Mouse (Mus musculus) intestine, embryonic 16.5 days (tissue): ENCODE data around the gene Rdh16f2. TPM values are rescaled to one million over a fixed set of nuclear protein-coding genes. Genes with fewer than 3 reads are reported as not detected.
A peak's percentile ranks its signal among the peaks of the same experiment; 100 is the strongest.
"Not testable (repeated sequence)": the region's sequence is repeated elsewhere in the genome, so short reads cannot be mapped to it uniquely, and the experiment has no call there.

ENCODE experiments used
- ATAC-seq: fragments of 200-750 bp; cut with Nextera tagmentation; 2 replicates; pipeline ENCODE4 v1.8.0; 2017; ENCODE audit warnings: moderate TSS enrichment, moderate library complexity
- H3K27ac ChIP-seq: fragments of 300-500 bp; sonication (generic); 2 replicates; pipeline ENCODE4 v1.5.1; 2014; ENCODE audit warnings: mild to moderate bottlenecking, low read length
- H3K27me3 ChIP-seq: fragments of 300-500 bp; sonication (generic); replicated peaks from 2 replicates; pipeline ENCODE4 v1.6.1; 2014; ENCODE audit warnings: low read length, control low read depth, mixed read lengths; ENCODE audit not compliant: control insufficient read depth, insufficient read depth
- H3K36me3 ChIP-seq: fragments of 300-500 bp; sonication (generic); 2 replicates; pipeline ENCODE4 v1.6.1; 2014; ENCODE audit warnings: low read length, control low read depth; ENCODE audit not compliant: control insufficient read depth, insufficient read depth
- H3K4me1 ChIP-seq: fragments of 300-500 bp; sonication (generic); 2 replicates; pipeline ENCODE4 v1.6.1; 2014; ENCODE audit warnings: low read length, control low read depth, mixed read lengths; ENCODE audit not compliant: control insufficient read depth, insufficient read depth
- H3K4me2 ChIP-seq: fragments of 300-500 bp; sonication (generic); 2 replicates; pipeline ENCODE4 v1.6.1; 2014; ENCODE audit warnings: low read depth, low read length, control low read depth
- H3K4me3 ChIP-seq: fragments of 300-500 bp; sonication (generic); 2 replicates; pipeline ENCODE4 v1.5.1; 2014; ENCODE audit warnings: mild to moderate bottlenecking, low read length
- H3K9ac ChIP-seq: fragments of 300-500 bp; sonication (generic); 2 replicates; pipeline ENCODE4 v1.6.1; 2014; ENCODE audit warnings: low read depth, low read length
- H3K9me3 ChIP-seq: fragments of 300-500 bp; sonication (generic); 2 replicates; pipeline ENCODE4 v1.6.1; 2016; ENCODE audit warnings: low read length, control low read depth; ENCODE audit not compliant: control insufficient read depth
- WGBS: fragments of 180-500 bp; shearing (Covaris S2); extraction: QIAGEN DNeasy Blood & Tissue Kit; methylation state at CpG from one replicate; pipeline ENCODE4 v1.1.7; 2014; 5-methylcytosine and 5-hydroxymethylcytosine counted together
- polyA plus RNA-seq: library from polyadenylated mRNA; unstranded; fragments of >200 nt; fragmentation: Nextera tagmentation; extraction: Ambion mirVana; gene quantifications from 2 replicates; pipeline ENCODE4 v1.2.1, GENCODE M21; 2015

The Rdh16f2 gene
- polyA plus RNA-seq, 1 experiment from 2014 or later, result 0.27 TPM

DNA sequence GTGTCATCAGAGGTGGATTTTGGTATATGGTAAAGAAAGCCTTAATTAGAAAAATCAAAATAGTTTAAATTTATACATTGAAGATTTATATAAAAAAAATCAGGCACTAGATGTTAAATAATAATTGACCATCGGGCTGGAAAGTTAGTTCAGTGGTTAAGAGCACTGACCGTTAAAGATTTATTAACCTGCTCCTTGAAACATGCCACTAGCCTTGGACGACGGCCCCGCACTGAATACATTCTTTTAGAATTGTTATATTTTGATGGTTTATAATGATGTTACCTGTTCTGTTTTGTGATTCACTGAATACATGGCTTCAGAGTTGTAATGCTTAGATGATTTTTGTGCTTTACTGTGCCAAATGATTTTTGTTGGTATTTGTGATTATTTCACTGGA, 20.3 kb upstream of the Rdh16f2 start:
- H3K27ac ChIP-seq, ATAC-seq, H3K9ac ChIP-seq, H3K4me1 ChIP-seq, H3K36me3 ChIP-seq, H3K9me3 ChIP-seq, H3K4me2 ChIP-seq, H3K27me3 ChIP-seq, H3K4me3 ChIP-seq: not testable (repeated sequence)
- WGBS, result 93% methylated on average over 5 of the region's 5 CpGs

- H3K9ac ChIP-seq, result no peak overlapping the region
- no peak overlapping the region for H3K27ac ChIP-seq
- no peak overlapping the region for H3K4me3 ChIP-seq
- no peak overlapping the region for H3K4me2 ChIP-seq
- 53% methylated on average over 1 of the region's 1 CpGs for WGBS
- no peak for ATAC-seq
- H3K27me3 ChIP-seq, result no peaks in the 10 kb centered on the region
- no peaks in the 10 kb centered on the region for H3K36me3 ChIP-seq
- H3K9me3 ChIP-seq, result no peaks in the 10 kb centered on the region
- no peaks in the 10 kb centered on the region for H3K4me1 ChIP-seq
Measured at GRCm38 (mm10) chr10:127848089-127848488, 18.2 kb upstream of the Rdh16f2 start.

DNA sequence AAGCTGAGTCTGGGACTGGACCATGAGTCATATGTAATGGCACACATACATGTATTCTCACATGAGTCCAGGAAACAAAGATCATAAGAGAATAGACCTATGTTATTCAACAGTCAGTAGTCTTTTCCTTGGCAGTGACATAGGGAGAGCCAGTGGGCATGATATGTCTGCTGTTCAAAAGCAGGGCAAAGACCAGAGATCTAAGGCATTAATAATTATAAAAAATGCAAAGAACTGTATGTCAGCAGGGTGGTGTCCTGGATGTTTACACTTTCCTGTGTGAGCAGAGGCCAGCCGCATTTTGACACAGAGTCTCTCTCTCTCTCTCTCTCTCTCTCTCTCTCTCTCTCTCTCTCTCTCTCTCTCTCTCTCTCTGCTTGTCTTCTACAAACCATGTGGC, 16.6 kb upstream of the Rdh16f2 start, which contains the start of gene Rdh19:
Rdh19 (plus strand) TSS at position 301 of the 400 bp plus-strand sequence.
- Histone ChIP-seq H3K27ac (no peak within 1 kb of the TSS), H3K27me3 (no peaks in the 10 kb centered on the region), H3K4me1 (no peaks in the 10 kb centered on the region), H3K9ac (no peak within 1 kb of the TSS), H3K4me2 (no peak within 1 kb of the TSS), H3K9me3 (no peaks in the 10 kb centered on the region), H3K4me3 (no peak within 1 kb of the TSS), H3K36me3 (no peaks in the 10 kb centered on the region)
- ATAC-seq, result no peak
- WGBS, result 42% methylated on average over 1 of the region's 1 CpGs

DNA sequence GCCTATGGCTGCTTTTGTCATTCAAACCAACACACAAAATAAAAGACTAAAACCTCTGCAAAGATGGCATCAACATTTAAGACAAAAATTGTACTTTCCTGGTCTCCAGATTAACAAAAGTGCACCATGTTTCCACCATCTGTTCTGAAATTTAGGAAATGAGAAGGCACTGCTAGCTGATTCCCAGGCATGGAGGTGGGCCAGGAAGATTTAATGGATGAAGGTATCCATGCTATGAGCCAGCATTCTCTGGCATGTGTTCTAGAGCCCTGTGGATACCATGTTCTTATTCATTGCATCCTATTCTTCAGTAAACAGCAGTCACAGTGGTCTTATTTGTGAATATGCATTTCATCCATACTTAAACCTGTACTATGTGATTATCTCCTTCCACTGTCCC, 9.9 kb upstream of the Rdh16f2 start:
- Histone ChIP-seq H3K9ac (no peak overlapping the region), H3K4me2 (no peak overlapping the region), H3K9me3 (no peaks in the 10 kb centered on the region), H3K27me3 (no peaks in the 10 kb centered on the region; the same call in 1 of the 2 replicates), H3K4me1 (no peaks in the 10 kb centered on the region), H3K27ac (no peak overlapping the region), H3K36me3 (no peaks in the 10 kb centered on the region), H3K4me3 (no peak overlapping the region)
- no peak for ATAC-seq

- Histone ChIP-seq H3K4me2 (no peak overlapping the region), H3K27me3 (no peaks in the 10 kb centered on the region; the same call in 1 of the 2 replicates), H3K27ac (no peak overlapping the region), H3K36me3 (no peaks in the 10 kb centered on the region), H3K9me3 (no peaks in the 10 kb centered on the region; the same call in 1 of the 2 replicates), H3K4me3 (no peak overlapping the region), H3K4me1 (0 out of 2 replicates have a peak, but pooled peaks cover 2% of the 10 kb centered on the region), H3K9ac (no peak overlapping the region)
- no peak for ATAC-seq
Measured at GRCm38 (mm10) chr10:127864931-127865330, 1.3 kb upstream of the Rdh16f2 start.

- Histone ChIP-seq H3K9ac (no peak overlapping the region), H3K4me2 (no peak overlapping the region), H3K27ac (no peak overlapping the region), H3K27me3 (no peaks in the 10 kb centered on the region), H3K4me3 (no peak overlapping the region), H3K36me3 (no peaks in the 10 kb centered on the region), H3K9me3 (peaks cover 2% of the 10 kb centered on the region; the same call in 1 of the 2 replicates), H3K4me1 (0 out of 2 replicates have a peak, but pooled peaks cover 4% of the 10 kb centered on the region)
- 78% methylated on average over 4 of the region's 4 CpGs for WGBS
- no peak for ATAC-seq
Measured at GRCm38 (mm10) chr10:127872484-127872883, 6.2 kb downstream of the Rdh16f2 start.

DNA sequence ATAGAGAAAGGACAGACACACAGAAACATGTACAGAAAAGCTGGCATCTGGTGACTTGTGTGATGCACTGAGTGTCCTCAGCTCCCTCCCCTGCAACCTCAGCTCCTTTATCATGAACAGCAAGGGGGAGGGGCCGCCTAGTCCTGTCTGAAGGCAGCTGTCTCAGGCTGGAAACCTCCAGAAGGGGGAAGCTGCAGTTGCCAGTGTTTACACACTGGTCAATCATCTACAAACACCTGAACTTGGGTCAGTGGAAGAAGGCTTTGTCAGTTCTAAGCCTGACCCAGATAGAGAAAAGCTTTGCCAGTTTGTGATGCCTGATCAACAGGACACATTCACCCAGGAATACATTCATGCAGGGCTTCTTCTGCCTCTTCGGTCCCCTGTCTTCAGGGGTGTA, 11.4 kb downstream of the Rdh16f2 start:
- Histone ChIP-seq H3K9ac (no peak overlapping the region), H3K9me3 (no peaks in the 10 kb centered on the region), H3K36me3 (no peaks in the 10 kb centered on the region), H3K27me3 (no peaks in the 10 kb centered on the region), H3K4me1 (peaks cover 13% of the 10 kb centered on the region; the same call in 1 of the 2 replicates), H3K4me2 (peak overlapping the region; percentile 44), H3K27ac (peak overlapping the region; percentile 94), H3K4me3 (peak overlapping the region; percentile 19; the same call in 1 of the 2 replicates)
- peak; percentile 84 for ATAC-seq
- WGBS, result 33% methylated on average over 2 of the region's 2 CpGs

DNA sequence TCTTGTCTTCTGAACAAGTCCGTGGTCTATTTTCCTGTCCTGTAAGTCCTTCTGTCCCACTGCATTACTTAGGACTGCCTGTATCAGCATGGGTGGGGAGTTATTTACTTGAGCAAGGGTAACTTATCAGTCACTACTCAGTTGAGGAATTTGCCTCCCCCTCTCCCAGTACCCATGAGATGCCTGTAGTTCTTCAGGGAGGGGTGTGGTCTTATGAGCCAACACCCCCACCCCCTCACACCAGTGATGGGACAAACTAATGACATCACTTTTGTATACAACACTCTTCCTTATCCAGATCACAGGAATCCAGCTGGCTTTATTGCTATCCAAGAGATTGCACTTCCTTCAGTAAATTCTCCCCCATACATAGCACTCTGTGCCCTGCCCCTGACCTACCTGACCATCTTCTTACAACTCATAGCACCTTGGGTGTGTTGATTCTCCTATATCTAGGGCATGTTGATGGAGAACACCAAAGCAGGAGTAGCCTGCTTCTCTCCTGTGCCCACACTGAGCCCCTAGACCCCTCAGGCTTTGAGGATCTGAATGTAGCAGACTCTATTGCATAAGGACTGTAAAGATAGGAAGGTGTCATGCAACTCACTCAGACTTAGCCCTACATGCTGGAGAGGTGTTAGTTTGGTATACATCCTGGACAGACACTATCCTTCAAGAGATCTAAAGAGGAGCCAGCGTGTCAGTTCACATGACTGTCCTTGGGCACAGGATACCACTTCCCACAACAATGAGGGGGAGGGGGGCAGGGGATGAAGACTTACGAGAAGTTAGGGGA, 12.2 kb downstream of the Rdh16f2 start:
- no peaks in the 10 kb centered on the region for H3K9me3 ChIP-seq
- 43% methylated on average over 3 of the region's 3 CpGs for WGBS
- peak overlapping the region; percentile 94 for H3K27ac ChIP-seq
- H3K27me3 ChIP-seq, result no peaks in the 10 kb centered on the region
- H3K4me1 ChIP-seq, result peaks cover 13% of the 10 kb centered on the region; the same call in 1 of the 2 replicates
- no peak overlapping the region for H3K9ac ChIP-seq
- H3K4me2 ChIP-seq, result peak overlapping the region; percentile 44
- H3K36me3 ChIP-seq, result no peaks in the 10 kb centered on the region
- ATAC-seq, result peak; percentile 84
- H3K4me3 ChIP-seq, result peak overlapping the region; percentile 19; the same call in 1 of the 2 replicates

DNA sequence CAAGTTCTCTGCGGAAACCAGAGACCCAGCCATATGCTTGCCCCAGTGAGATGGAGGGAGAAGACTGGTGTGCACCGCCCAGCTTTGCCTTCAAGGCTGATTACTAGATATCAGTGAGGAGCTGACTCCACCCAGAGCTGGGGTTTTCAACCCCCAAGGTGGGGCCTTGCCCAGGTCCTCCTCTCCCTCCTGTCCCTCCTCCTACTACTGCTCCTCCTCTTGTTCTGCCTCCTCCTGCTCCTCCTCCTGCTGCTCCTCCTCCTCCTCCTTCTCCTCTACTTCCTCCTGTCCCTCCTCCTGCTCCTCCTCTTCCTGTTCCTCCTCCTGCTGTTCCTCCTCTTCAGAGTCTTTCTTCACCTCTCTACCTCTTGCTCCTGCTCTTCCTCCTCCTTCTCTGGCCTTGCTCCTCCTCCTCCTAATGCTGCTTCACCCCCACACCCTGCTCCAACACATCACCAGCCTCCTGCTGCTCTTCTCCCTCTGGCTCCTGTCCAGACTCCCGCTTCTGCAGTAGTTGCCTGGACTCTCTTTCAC, 12.9 kb downstream of the Rdh16f2 start:
- Histone ChIP-seq H3K27ac (peak overlapping the region; percentile 94), H3K4me2 (peak overlapping the region; percentile 44), H3K27me3 (no peaks in the 10 kb centered on the region), H3K4me3 (peak overlapping the region; percentile 23), H3K4me1 (peaks cover 13% of the 10 kb centered on the region; the same call in 1 of the 2 replicates), H3K9ac (0 out of 2 replicates have a peak overlapping the region, but pooled peaks have one; percentile 27), H3K9me3 (no peaks in the 10 kb centered on the region), H3K36me3 (no peaks in the 10 kb centered on the region)
- WGBS, result 54% methylated on average over 3 of the region's 3 CpGs
- peak; percentile 87 for ATAC-seq
